Mouse (Mus musculus): ENCODE data around the gene Stpg1.

GRCm38 (mm10) chr4:135493691-135494520, 684 bp upstream of the Stpg1 start:
- TF ChIP-seq MAX (IDR thresholded peaks at IDR 0.05; ENCODE audit: low read depth) (no peak), CEBPB (IDR thresholded peaks at IDR 0.05; ENCODE audit: insufficient read depth, poor library complexity, severe bottlenecking) (no peak), POLR2A (IDR thresholded peaks at IDR 0.05; ENCODE audit: insufficient read length, low read depth) (no peak), SRF (IDR thresholded peaks at IDR 0.05; ENCODE audit: control insufficient read depth, insufficient read length, low read depth) (no peak), TCF12 (IDR thresholded peaks at IDR 0.05; ENCODE audit: insufficient read depth, poor library complexity, severe bottlenecking) (no peak), MYOD1 (IDR thresholded peaks at IDR 0.05; ENCODE audit: control insufficient read depth in 1 of 3, insufficient read length in 2 of 3, low read depth in 2 of 3) (no peak), MYOG (IDR thresholded peaks at IDR 0.05; ENCODE audit: control insufficient read depth in 1 of 3, insufficient read depth in 1 of 3, insufficient read length in 2 of 3, low read depth in 2 of 3) (no peak)
